Mouse (Mus musculus): ENCODE measurements around the gene Kcnk3.

The Kcnk3 gene

DNA sequence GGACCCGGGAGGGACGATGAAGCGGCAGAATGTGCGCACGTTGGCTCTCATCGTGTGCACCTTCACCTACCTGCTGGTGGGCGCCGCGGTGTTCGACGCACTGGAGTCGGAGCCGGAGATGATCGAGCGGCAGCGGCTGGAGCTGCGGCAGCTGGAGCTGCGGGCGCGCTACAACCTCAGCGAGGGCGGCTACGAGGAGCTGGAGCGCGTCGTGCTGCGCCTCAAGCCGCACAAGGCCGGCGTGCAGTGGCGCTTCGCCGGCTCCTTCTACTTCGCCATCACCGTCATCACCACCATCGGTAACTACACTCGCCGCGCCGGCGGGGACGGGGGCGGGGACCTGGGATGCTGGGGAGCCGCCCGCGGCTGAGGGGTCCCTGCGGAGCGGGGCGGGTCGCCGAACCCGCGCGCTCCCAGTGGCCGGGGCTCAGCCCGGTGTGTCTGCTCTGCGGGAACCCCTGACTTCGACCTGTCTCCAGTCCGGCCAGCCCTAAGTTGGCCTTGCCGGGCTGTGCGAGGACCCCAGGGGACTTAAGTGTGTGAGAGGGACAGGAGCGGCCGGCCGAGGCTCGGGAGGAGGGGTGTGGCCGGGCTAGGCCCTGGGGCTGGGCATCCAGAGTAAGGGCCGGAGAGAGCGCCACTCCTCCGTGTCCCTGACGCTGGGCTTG lies 465 bp downstream of the Kcnk3 start:
- peak in 1 of 2 experiments; percentile 41 for DNase-seq (ENCODE audit: low spot score in 2 of 2)

GRCm38 (mm10) chr5:30589069-30589468 lies 1.1 kb downstream of the Kcnk3 start:
- no peak for DNase-seq (ENCODE audit: low spot score in 2 of 2)

DNA sequence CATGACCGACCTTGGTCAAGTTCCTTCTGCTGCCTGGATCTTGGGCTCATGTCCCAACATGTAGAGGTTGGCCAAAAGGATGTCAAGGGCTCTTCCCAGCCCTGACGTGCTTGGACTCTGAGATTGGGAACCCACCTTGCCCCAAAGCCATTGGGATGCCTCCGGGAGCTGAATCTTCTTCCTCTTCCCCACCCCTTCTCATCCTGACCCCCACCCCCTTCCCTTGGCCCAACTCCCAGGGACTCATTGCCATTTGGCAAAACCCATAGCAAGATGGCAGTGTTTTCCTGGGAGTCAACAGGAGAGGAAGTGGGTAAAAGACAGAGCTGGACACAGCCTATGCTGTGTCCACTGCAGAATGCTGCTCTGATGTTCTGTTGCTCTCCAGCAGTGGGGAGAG lies 1.6 kb downstream of the Kcnk3 start:
- DNase-seq (ENCODE audit: low spot score in 2 of 2): no peak

DNA sequence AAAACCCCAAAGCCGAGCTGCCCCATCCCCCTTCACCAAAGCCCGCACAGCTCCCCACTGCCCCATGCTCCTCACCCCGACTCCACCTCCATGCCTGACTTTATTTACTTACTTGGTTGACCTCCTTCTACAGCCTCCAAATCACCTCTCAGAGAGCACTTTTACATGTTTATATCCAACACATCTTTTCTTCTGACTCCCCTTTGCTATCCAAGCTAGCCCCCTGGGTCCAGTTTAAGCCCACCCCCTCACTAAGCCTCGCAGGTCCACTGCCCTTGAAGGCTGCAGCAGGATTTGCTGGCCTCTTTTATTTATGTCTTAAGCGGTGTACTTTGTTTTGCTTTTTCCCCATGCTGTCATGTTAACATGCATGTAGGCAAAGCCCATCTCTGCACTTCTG lies 2.3 kb downstream of the Kcnk3 start:
- DNase-seq (ENCODE audit: low spot score in 2 of 2): no peak

GRCm38 (mm10) chr5:30591205-30591731 lies 3.3 kb downstream of the Kcnk3 start:
- DNase-seq (ENCODE audit: low spot score in 2 of 2): no peak

DNA sequence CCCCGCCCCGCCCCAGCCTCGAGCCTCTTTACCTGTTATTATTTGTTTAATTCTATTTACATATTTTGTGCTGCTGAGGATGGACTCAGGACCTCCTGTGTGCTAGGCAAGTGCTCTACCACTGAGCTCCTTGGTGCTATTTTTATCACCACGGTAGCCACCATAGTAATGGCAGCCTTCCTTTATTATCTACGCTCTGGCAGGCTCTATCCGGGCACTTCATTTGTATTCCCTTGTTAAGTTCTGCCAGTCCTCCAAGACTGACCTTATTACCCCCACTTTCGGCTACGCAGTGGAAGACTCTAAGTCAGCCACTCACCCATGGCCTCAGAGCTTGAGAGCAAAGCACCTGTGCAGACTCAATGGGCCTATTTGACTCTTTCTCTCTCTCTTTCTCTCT lies 3.8 kb downstream of the Kcnk3 start:
- DNase-seq (ENCODE audit: low spot score in 2 of 2): no peak

GRCm38 (mm10) chr5:30592279-30592980 lies 4.5 kb downstream of the Kcnk3 start:
- DNase-seq (ENCODE audit: low spot score in 2 of 2): no peak

DNA sequence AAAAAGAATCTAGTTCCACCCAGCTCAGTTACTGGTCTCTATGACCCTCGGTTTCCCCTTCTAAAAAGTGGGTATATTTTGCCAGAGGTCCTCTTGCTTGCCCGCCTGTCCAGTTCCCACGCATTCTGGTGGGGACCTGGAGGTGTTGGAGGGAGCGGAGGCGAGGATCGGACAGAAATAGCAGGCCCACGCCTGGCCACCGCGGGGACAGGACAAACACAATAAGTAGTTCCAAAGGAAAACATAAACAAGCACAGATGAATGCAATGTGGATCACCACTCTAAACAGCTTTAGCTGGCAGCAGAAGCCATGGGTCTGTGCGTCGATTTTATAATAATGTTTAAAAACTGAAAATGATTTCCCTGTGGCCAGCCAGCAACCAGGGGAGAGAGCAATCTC lies 5.4 kb downstream of the Kcnk3 start:
- DNase-seq (ENCODE audit: low spot score in 2 of 2): no peak

- DNase-seq (ENCODE audit: low spot score in 2 of 2): no peak
These were observed 6.0 kb downstream of the Kcnk3 start for GRCm38 (mm10) chr5:30593811-30594504.

GRCm38 (mm10) chr5:30594953-30595560 lies 7.1 kb downstream of the Kcnk3 start:
- DNase-seq (ENCODE audit: low spot score in 2 of 2): no peak

GRCm38 (mm10) chr5:30601397-30601796 lies 13.4 kb downstream of the Kcnk3 start:
- DNase-seq (ENCODE audit: low spot score in 2 of 2): no peak

DNA sequence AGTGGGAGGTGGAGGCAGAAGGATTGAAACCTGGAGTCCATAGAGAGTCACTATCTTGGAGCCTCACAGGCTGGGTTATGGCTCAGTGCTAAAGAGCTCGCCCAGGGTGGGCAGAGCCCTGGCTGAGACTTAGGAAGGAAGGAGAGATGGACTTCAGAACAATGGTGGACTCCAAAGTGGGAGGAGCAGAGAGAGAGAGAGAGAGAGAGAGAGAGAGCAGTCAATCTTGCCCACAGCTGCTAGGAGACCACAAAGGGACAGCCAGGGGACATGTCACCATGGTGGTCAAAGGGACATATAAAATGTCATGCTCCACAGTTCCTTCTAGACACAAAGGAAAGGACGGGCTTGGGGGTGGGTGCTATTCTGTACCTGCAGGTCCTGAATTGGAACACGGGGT lies 15.3 kb downstream of the Kcnk3 start:
- no peak for DNase-seq (ENCODE audit: low spot score in 2 of 2)

DNA sequence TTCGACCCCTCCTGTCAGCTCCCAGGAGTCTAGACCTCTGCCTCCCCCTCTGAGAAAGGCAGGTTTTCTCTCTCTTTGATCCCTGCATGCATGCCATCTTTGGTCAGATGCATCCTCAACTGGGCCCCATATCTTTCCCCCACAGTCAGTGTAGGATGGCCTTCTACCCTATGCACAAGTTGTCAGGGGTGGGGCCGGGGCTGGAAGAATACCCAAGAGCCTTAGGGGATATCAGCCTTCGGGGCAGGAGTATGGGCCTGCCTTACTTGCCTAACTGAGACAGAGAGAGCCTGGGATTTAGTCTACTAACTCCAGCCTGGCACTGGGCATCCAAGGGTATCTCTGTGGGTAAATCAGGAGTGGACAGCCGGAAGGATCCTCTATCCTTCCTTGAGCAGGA lies 16.0 kb downstream of the Kcnk3 start:
- DNase-seq (ENCODE audit: low spot score in 2 of 2): no peak

DNA sequence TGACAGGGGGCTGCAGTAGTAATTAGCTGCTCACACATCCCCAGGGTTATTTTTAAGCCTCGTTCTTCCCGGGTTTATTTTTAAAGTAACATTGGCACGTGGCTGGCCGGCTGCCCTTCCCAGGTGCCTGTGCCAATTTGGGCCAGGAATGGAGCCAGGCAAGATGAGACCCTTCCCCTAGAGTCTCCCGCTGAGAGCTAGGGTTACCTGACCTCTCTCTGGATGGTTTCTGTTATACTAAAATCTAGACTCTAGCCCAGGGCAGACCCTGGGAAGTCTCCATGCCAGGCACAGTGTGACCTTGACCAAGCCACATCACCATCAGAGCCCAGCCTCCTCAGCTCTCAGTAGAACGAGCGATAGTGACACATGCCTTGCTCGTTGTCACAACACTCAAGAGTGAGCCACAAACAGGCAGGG lies 16.8 kb downstream of the Kcnk3 start:
- DNase-seq (ENCODE audit: low spot score in 2 of 2): no peak

- DNase-seq (ENCODE audit: low spot score in 2 of 2): no peak
These were observed 17.7 kb downstream of the Kcnk3 start for GRCm38 (mm10) chr5:30605649-30606048.

DNA sequence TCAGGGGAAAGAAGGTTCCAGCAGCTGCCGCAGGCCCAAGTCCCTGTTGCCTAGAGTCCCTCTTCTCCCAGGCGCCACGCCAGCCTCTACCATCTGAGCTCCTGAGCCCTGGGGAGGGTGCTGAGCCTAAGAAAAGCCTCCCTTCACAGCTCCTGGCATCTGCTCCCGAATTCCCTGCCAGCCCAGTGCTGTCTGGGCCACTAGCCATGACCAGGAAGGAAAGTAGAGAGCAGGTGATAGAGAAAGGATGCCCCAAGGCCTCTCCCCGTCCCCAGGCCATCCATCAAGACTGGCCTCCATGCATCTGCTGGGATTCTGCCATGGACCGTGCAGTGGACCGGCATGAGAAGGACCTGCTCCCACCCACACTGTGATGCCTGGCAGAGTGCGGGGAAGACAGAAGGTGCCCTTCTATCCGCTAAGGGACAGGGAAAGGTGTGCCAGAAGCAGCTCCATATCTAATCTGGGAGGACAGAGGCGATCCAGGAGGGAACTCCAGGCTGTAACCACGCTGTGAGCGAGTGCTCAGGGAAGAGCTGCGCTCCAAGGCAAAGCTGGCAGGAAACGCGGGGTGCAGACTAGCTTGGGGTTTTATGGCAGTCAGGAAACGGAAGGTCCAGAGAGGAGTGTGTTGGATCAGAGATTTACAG lies 18.6 kb downstream of the Kcnk3 start:
- DNase-seq (ENCODE audit: low spot score in 2 of 2): peak; percentile 63 to 73

GRCm38 (mm10) chr5:30609094-30609493 lies 21.1 kb downstream of the Kcnk3 start:
- no peak for DNase-seq (ENCODE audit: low spot score in 2 of 2)

DNA sequence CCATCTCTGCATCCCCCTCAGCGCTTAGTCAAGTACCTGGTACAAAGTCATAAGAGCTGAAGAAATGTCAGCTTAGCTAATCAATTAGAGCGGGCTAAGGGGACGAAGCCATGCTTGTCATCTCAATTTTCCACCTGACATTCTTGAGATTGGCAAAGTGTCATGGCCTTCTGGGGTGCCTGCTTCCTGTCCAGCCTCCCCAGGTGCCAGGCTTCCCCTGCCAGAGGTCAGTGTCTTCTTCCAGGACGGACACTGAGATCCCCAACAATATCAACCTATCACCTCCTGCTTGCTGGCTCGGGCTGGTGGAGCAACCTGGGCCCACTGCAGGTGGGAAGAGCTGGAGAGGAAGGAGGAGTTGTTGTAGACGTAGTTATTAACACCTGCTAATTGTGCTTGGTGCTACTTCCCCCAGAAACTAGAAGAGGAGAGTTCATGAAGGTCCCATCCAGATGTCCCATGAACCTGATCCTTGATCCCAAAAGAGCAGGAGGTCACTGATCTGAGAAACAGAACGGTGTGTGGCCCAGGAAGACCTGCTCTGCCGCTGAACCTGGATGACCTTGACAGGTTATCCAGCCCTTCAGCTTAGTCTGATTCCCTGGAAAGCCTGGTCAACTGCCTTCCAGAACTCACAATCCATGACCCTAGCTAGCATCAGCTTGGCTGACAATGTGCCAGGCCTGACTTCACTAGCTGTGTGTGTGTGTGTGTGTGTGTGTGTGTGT lies 22.1 kb downstream of the Kcnk3 start:
- DNase-seq (ENCODE audit: low spot score in 2 of 2): no peak

DNA sequence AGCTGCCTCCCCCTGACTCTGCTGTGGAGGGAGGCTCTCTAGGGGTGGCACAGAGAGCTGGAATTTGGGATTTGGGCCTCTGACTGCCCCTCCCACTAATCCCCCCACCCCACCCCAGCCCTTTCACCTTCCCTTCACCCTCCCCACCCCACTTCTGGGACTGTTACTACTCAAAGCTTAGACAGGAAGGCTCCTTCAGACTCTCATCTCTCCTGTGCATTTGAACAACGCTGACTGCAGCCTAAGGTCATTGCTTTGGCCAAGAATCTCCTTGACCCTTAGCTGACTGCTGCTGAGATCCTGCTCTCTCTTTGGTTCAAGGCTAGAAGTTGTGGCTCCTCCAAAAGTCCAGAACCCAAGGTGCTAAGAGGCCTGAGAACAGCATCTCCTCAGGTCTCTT lies 23.1 kb downstream of the Kcnk3 start:
- DNase-seq (ENCODE audit: low spot score in 2 of 2): no peak

GRCm38 (mm10) chr5:30611689-30612088 lies 23.7 kb downstream of the Kcnk3 start:
- no peak for DNase-seq (ENCODE audit: low spot score in 2 of 2)

DNA sequence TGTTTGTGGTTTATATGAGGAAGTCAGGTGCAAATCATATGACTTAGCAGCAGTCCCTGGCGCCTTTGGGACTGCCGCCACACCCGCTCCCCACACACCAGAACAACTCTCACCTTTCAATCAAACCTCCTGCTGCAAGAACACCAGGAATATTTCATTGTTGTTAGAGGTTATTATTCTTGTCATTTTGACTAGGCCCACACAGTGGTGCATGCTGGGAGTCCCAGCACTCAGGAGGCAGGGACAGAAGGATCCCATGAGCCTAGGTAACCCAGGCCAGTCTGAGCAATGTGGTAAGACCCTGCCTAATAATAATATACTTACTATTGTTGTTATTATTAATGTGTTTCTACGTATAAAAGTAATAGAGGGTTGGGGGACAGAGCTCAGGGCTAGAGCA lies 24.6 kb downstream of the Kcnk3 start:
- DNase-seq (ENCODE audit: low spot score in 2 of 2): no peak
